8 mouse cellular contexts compared by ENCODE assay signal in genomic region chr4:120855360-120856060, GRCm38 (mm10). TPM values are rescaled to one million over a fixed set of nuclear protein-coding genes. Genes with fewer than 3 reads are reported as not detected.
A peak's percentile ranks its signal among the peaks of the same experiment; 100 is the strongest.
DNase-seq lines count a peak whose midpoint lies in the region; ATAC-seq and TF ChIP-seq lines count a peak whose summit lies in the region.

No protein-coding gene starts in this region.

- no peaks in the 10 kb centered on the region for H3K36me3 ChIP-seq in kidney, embryonic 14.5 days (ENCODE audit: control insufficient read depth, insufficient read depth, low read length)
- H3K36me3 ChIP-seq in embryonic facial prominence, embryonic 13.5 days = no peaks in the 10 kb centered on the region
- H3K36me3 ChIP-seq in hindbrain, postnatal 0 days (ENCODE audit: insufficient read depth, low read length) = no peaks in the 10 kb centered on the region
- no peaks in the 10 kb centered on the region for H3K36me3 ChIP-seq in midbrain, embryonic 14.5 days (ENCODE audit: control insufficient read depth, insufficient read depth, low read length)

- 18% methylated on average over 7 of the region's 7 CpGs for WGBS in kidney, embryonic 14.5 days
- 20% methylated on average over 7 of the region's 7 CpGs for WGBS in embryonic facial prominence, embryonic 13.5 days
- 11% methylated on average over 7 of the region's 7 CpGs for WGBS in hindbrain, postnatal 0 days
- WGBS in midbrain, embryonic 14.5 days = 15% methylated on average over 7 of the region's 7 CpGs

- 0 out of 2 replicates have a peak, but pooled peaks cover 4% of the 10 kb centered on the region for H3K4me1 ChIP-seq in kidney, embryonic 14.5 days (ENCODE audit: control insufficient read depth, insufficient read depth, low read length)
- no peaks in the 10 kb centered on the region for H3K4me1 ChIP-seq in embryonic facial prominence, embryonic 13.5 days
- peaks cover 7% of the 10 kb centered on the region for H3K4me1 ChIP-seq in hindbrain, postnatal 0 days (ENCODE audit: insufficient read depth, low read length)
- H3K4me1 ChIP-seq in midbrain, embryonic 14.5 days (ENCODE audit: control insufficient read depth, insufficient read depth, low read length) = peaks cover 19% of the 10 kb centered on the region; the same call in 1 of the 2 replicates

- H3K9me3 ChIP-seq in kidney, embryonic 14.5 days (ENCODE audit: control insufficient read depth, low read length) = no peaks in the 10 kb centered on the region
- H3K9me3 ChIP-seq in embryonic facial prominence, embryonic 13.5 days = no peaks in the 10 kb centered on the region
- H3K9me3 ChIP-seq in hindbrain, postnatal 0 days (ENCODE audit: low read length) = no peaks in the 10 kb centered on the region
- no peaks in the 10 kb centered on the region for H3K9me3 ChIP-seq in midbrain, embryonic 14.5 days (ENCODE audit: control insufficient read depth, low read length)

- H3K4me3 ChIP-seq in kidney, embryonic 14.5 days (ENCODE audit: low read length) = peak overlapping the region; percentile 63
- H3K4me3 ChIP-seq in embryonic facial prominence, embryonic 13.5 days = peak overlapping the region; percentile 58
- H3K4me3 ChIP-seq in hindbrain, postnatal 0 days (ENCODE audit: low read length) = peak overlapping the region; percentile 71
- peak overlapping the region; percentile 68 for H3K4me3 ChIP-seq in midbrain, embryonic 14.5 days (replicated peaks; ENCODE audit: low read depth, low read length)

- H3K4me2 ChIP-seq in kidney, embryonic 14.5 days (replicated peaks; ENCODE audit: low read depth, low read length) = peak overlapping the region; percentile 97
- peak overlapping the region; percentile 93 for H3K4me2 ChIP-seq in embryonic facial prominence, embryonic 13.5 days
- H3K4me2 ChIP-seq in hindbrain, postnatal 0 days (ENCODE audit: low read depth, low read length) = peak overlapping the region; percentile 67
- peak overlapping the region; percentile 84 for H3K4me2 ChIP-seq in midbrain, embryonic 14.5 days (ENCODE audit: low read length)

- H3K27ac ChIP-seq in kidney, embryonic 14.5 days (ENCODE audit: low read depth, low read length) = no peak overlapping the region
- no peak overlapping the region for H3K27ac ChIP-seq in embryonic facial prominence, embryonic 13.5 days
- peak overlapping the region; percentile 78 for H3K27ac ChIP-seq in hindbrain, postnatal 0 days
- H3K27ac ChIP-seq in midbrain, embryonic 14.5 days (replicated peaks; ENCODE audit: low read depth, low read length) = no peak overlapping the region

- 0 out of 2 replicates have a peak, but pooled peaks have one; percentile 1 for ATAC-seq in kidney, embryonic 14.5 days (ENCODE audit: low FRiP score, low TSS enrichment)
- no peak for ATAC-seq in embryonic facial prominence, embryonic 13.5 days (ENCODE audit: insufficient number of reproducible peaks, insufficient read depth, low FRiP score, low TSS enrichment, low read depth)
- peak; percentile 1; the same call in 1 of the 2 replicates for ATAC-seq in hindbrain, postnatal 0 days
- ATAC-seq in midbrain, embryonic 14.5 days (ENCODE audit: low FRiP score, low TSS enrichment) = no peak
- ATAC-seq in megakaryocyte progenitor cell, adult 5-6 weeks (replicated peaks; ENCODE audit: poor library complexity) = no peak

- peak overlapping the region; percentile 69; the same call in 1 of the 2 replicates for H3K9ac ChIP-seq in kidney, embryonic 14.5 days (ENCODE audit: low read depth, low read length)
- peak overlapping the region; percentile 63; the same call in 1 of the 2 replicates for H3K9ac ChIP-seq in embryonic facial prominence, embryonic 13.5 days
- H3K9ac ChIP-seq in hindbrain, postnatal 0 days (replicated peaks; ENCODE audit: low read length) = peak overlapping the region; percentile 75
- peak overlapping the region; percentile 74; the same call in 1 of the 2 replicates for H3K9ac ChIP-seq in midbrain, embryonic 14.5 days (replicated peaks; ENCODE audit: low read length)

- no peak for TF ChIP-seq CTCF in hindbrain, postnatal 0 days (IDR thresholded peaks at IDR 0.05; ENCODE audit: low read depth)

- no peak for DNase-seq in kidney, adult 8-10 months
- DNase-seq in hindbrain, postnatal 0 days (ENCODE audit: low spot score) = peak; percentile 27
- no peak for DNase-seq in midbrain, embryonic 14.5 days
- DNase-seq in gastrocnemius, postnatal 25 days = no peak
- DNase-seq in right cerebral cortex, adult 2 months (ENCODE audit: low spot score in 2 of 2) = no peak

- H3K27me3 ChIP-seq in kidney, embryonic 14.5 days (ENCODE audit: control insufficient read depth, insufficient read depth, low read length) = peaks cover 39% of the 10 kb centered on the region
- H3K27me3 ChIP-seq in embryonic facial prominence, embryonic 13.5 days = peaks cover 70% of the 10 kb centered on the region
- no peaks in the 10 kb centered on the region for H3K27me3 ChIP-seq in hindbrain, postnatal 0 days (ENCODE audit: insufficient read depth, low read length)
- H3K27me3 ChIP-seq in midbrain, embryonic 14.5 days (ENCODE audit: control insufficient read depth, insufficient read depth, low read length) = no peaks in the 10 kb centered on the region; the same call in 1 of the 2 replicates

RNA-seq across cellular contexts. Expression of gene Rims3, which starts 0.9 kb away (rescaled TPM):
- 0.21 and 0.31 TPM in 2 replicates for polyA plus RNA-seq in kidney, embryonic 14.5 days (2014; fragmentation: Nextera tagmentation; extraction: Ambion mirVana)
- 0.87 and 1.2 TPM in 2 replicates for polyA plus RNA-seq in embryonic facial prominence, embryonic 13.5 days (2015; fragmentation: Nextera tagmentation; extraction: Ambion mirVana)
- 93.7 and 109 TPM in 2 replicates for total RNA-seq in hindbrain, postnatal 0 days (2014; rRNA removed)
- polyA plus RNA-seq in hindbrain, postnatal 0 days (2015; fragmentation: Nextera tagmentation; extraction: Ambion mirVana) = 22.0 and 22.8 TPM in 2 replicates
- polyA plus RNA-seq in midbrain, embryonic 14.5 days (2014; fragmentation: Nextera tagmentation; extraction: Ambion mirVana) = 20.7 and 20.9 TPM in 2 replicates
- total RNA-seq in megakaryocyte progenitor cell, adult 5-6 weeks (2015) = 0.02 and 0.07 TPM in 2 replicates
- 0.14 TPM in 1 of 2 replicates, not detected in the other for total RNA-seq in megakaryocyte progenitor cell, adult 5-6 weeks (2017)
- under 1 TPM in 1 of 2 experiments, not detected in 1; 0.03 TPM for total RNA-seq in gastrocnemius, postnatal 25 days (2021)

RNA-seq across cellular contexts. Expression of gene Nfyc, which starts 24.1 kb away (rescaled TPM):
- polyA plus RNA-seq in kidney, embryonic 14.5 days (2014; fragmentation: Nextera tagmentation; extraction: Ambion mirVana) = 106 and 133 TPM in 2 replicates
- polyA plus RNA-seq in embryonic facial prominence, embryonic 13.5 days (2015; fragmentation: Nextera tagmentation; extraction: Ambion mirVana) = 99.4 and 106 TPM in 2 replicates
- total RNA-seq in hindbrain, postnatal 0 days (2014; rRNA removed) = 144 and 175 TPM in 2 replicates
- polyA plus RNA-seq in hindbrain, postnatal 0 days (2015; fragmentation: Nextera tagmentation; extraction: Ambion mirVana) = 66.9 and 69.4 TPM in 2 replicates
- 89.4 and 97.5 TPM in 2 replicates for polyA plus RNA-seq in midbrain, embryonic 14.5 days (2014; fragmentation: Nextera tagmentation; extraction: Ambion mirVana)
- 60.6 and 69.9 TPM in 2 replicates for total RNA-seq in megakaryocyte progenitor cell, adult 5-6 weeks (2015)
- total RNA-seq in megakaryocyte progenitor cell, adult 5-6 weeks (2017) = 40.8 and 41.5 TPM in 2 replicates
- 10 to 100 TPM; 39.3 to 43.5 TPM for total RNA-seq in gastrocnemius, postnatal 25 days (2021)

Comparison
In these comparisons a context has a peak if more than half of its experiments do, and no peak if none do; other contexts are left out.
1. ATAC-seq: peak in kidney, embryonic 14.5 days (single experiment) and hindbrain, postnatal 0 days (single experiment); none in embryonic facial prominence, embryonic 13.5 days (single experiment), midbrain, embryonic 14.5 days (single experiment) and megakaryocyte progenitor cell, adult 5-6 weeks (single experiment).
2. RNA of gene Rims3, which starts 0.9 kb away (polyA plus RNA-seq): 22.0 to 22.8 TPM in hindbrain, postnatal 0 days and 20.7 to 20.9 TPM in midbrain, embryonic 14.5 days; 0.87 to 1.2 TPM in embryonic facial prominence, embryonic 13.5 days and 0.21 to 0.31 TPM in kidney, embryonic 14.5 days; every median in the first group is over 10 times any median in the second.
3. Peak in every context shown above with its lines, with median percentiles within 50 percentile points of each other: H3K4me2 ChIP-seq, H3K4me3 ChIP-seq and H3K9ac ChIP-seq.